Mouse (Mus musculus) heart, embryonic 15.5 days (tissue): ENCODE results near the gene Fry. TPM values are rescaled to one million over a fixed set of nuclear protein-coding genes. Genes with fewer than 3 reads are reported as not detected.

Source experiments
- ATAC-seq: fragments of 200-750 bp; cut with Nextera tagmentation; replicated peaks from 2 replicates; pipeline ENCODE4 v1.8.0; 2017; ENCODE audit warnings: low read depth, moderate TSS enrichment; ENCODE audit not compliant: insufficient number of reproducible peaks, insufficient read depth, low FRiP score
- H3K27ac ChIP-seq: fragments of 300-500 bp; sonication (generic); 2 replicates; pipeline ENCODE4 v1.5.1; 2015; ENCODE audit warnings: mild to moderate bottlenecking, inconsistent platforms
- H3K27me3 ChIP-seq: fragments of 300-500 bp; sonication (generic); 2 replicates; pipeline ENCODE4 v1.6.1; 2015; ENCODE audit warnings: inconsistent platforms
- H3K36me3 ChIP-seq: fragments of 300-500 bp; sonication (generic); 2 replicates; pipeline ENCODE4 v1.6.1; 2015; ENCODE audit warnings: mild to moderate bottlenecking, inconsistent platforms
- H3K4me1 ChIP-seq: fragments of 300-500 bp; sonication (generic); replicated peaks from 2 replicates; pipeline ENCODE4 v1.6.1; 2015; ENCODE audit warnings: inconsistent platforms
- H3K4me2 ChIP-seq: fragments of 300-500 bp; sonication (generic); 2 replicates; pipeline ENCODE4 v1.6.1; 2015; ENCODE audit warnings: inconsistent platforms, mild to moderate bottlenecking, moderate library complexity
- H3K4me3 ChIP-seq: fragments of 300-500 bp; sonication (generic); 2 replicates; pipeline ENCODE4 v1.5.1; 2015; ENCODE audit warnings: mild to moderate bottlenecking, inconsistent platforms
- H3K9ac ChIP-seq: fragments of 300-500 bp; sonication (generic); 2 replicates; pipeline ENCODE4 v1.6.1; 2015; ENCODE audit warnings: mild to moderate bottlenecking, inconsistent platforms
- H3K9me3 ChIP-seq: fragments of 300-500 bp; sonication (generic); replicated peaks from 2 replicates; pipeline ENCODE4 v1.6.1; 2016; ENCODE audit warnings: inconsistent platforms
- WGBS: fragments of 180-500 bp; shearing (Covaris S2); methylation state at CpG from one replicate; pipeline ENCODE4 v1.1.7; 2015; ENCODE audit warnings: mixed read lengths; 5-methylcytosine and 5-hydroxymethylcytosine counted together
- polyA plus RNA-seq: library from polyadenylated mRNA; unstranded; fragments of >200 nt; fragmentation: Nextera tagmentation; extraction: Ambion mirVana; gene quantifications from 2 replicates; pipeline ENCODE4 v1.2.1, GENCODE M21; 2015

The Fry gene
- polyA plus RNA-seq, 1 experiment from 2014 or later: 30.3 TPM

GRCm38 (mm10) chr5:150114007-150114406, 4.4 kb upstream of the Fry start:
- WGBS: 77% methylated on average over 7 of the region's 7 CpGs
- peaks cover 27% of the 10 kb centered on the region for H3K4me1 ChIP-seq
- no peak overlapping the region for H3K9ac ChIP-seq
- H3K27me3 ChIP-seq: no peaks in the 10 kb centered on the region
- H3K4me2 ChIP-seq: no peak overlapping the region
- H3K4me3 ChIP-seq: no peak overlapping the region
- H3K9me3 ChIP-seq: no peaks in the 10 kb centered on the region
- H3K36me3 ChIP-seq: no peaks in the 10 kb centered on the region
- no peak for ATAC-seq
- no peak overlapping the region for H3K27ac ChIP-seq

GRCm38 (mm10) chr5:150114778-150115177, 3.7 kb upstream of the Fry start:
- no peak for ATAC-seq
- no peaks in the 10 kb centered on the region for H3K27me3 ChIP-seq

GRCm38 (mm10) chr5:150115271-150116092, 3.0 kb upstream of the Fry start:
- peak overlapping the region; percentile 1; the same call in 1 of the 2 replicates for H3K4me3 ChIP-seq
- no peak overlapping the region for H3K9ac ChIP-seq
- WGBS: 32% methylated on average over 16 of the region's 16 CpGs
- no peaks in the 10 kb centered on the region for H3K27me3 ChIP-seq
- H3K4me1 ChIP-seq: peaks cover 33% of the 10 kb centered on the region
- no peaks in the 10 kb centered on the region for H3K9me3 ChIP-seq
- peak; percentile 50 for ATAC-seq
- peak overlapping the region; percentile 26 for H3K4me2 ChIP-seq
- peak overlapping the region; percentile 70 for H3K27ac ChIP-seq
- no peaks in the 10 kb centered on the region for H3K36me3 ChIP-seq

More at GRCm38 (mm10) chr5:150114778-150115177, 3.7 kb upstream of the Fry start:
- H3K9ac ChIP-seq: no peak overlapping the region
- no peaks in the 10 kb centered on the region for H3K36me3 ChIP-seq
- peak overlapping the region; percentile 26; the same call in 1 of the 2 replicates for H3K4me2 ChIP-seq
- peak overlapping the region; percentile 70; the same call in 1 of the 2 replicates for H3K27ac ChIP-seq
- 76% methylated on average over 4 of the region's 4 CpGs for WGBS
- H3K9me3 ChIP-seq: no peaks in the 10 kb centered on the region
- peaks cover 33% of the 10 kb centered on the region for H3K4me1 ChIP-seq
- H3K4me3 ChIP-seq: no peak overlapping the region

- WGBS: 58% methylated on average over 9 of the region's 9 CpGs
- Histone ChIP-seq H3K4me2 (peak overlapping the region; percentile 26), H3K27ac (peak overlapping the region; percentile 70), H3K4me3 (no peak overlapping the region), H3K9me3 (no peaks in the 10 kb centered on the region), H3K27me3 (no peaks in the 10 kb centered on the region), H3K9ac (no peak overlapping the region), H3K4me1 (peaks cover 33% of the 10 kb centered on the region), H3K36me3 (no peaks in the 10 kb centered on the region)
- no peak for ATAC-seq
Observed at GRCm38 (mm10) chr5:150116216-150116905, 2.1 kb upstream of the Fry start.

GRCm38 (mm10) chr5:150116906-150117216, 1.6 kb upstream of the Fry start:
- Histone ChIP-seq H3K36me3 (no peaks in the 10 kb centered on the region), H3K4me1 (peaks cover 33% of the 10 kb centered on the region), H3K9me3 (no peaks in the 10 kb centered on the region), H3K4me3 (no peak overlapping the region), H3K27me3 (no peaks in the 10 kb centered on the region), H3K9ac (no peak overlapping the region), H3K4me2 (no peak overlapping the region), H3K27ac (no peak overlapping the region)
- no peak for ATAC-seq
- WGBS: 77% methylated on average over 6 of the region's 6 CpGs

GRCm38 (mm10) chr5:150118124-150118454, 356 bp upstream of the Fry start:
- H3K9ac ChIP-seq: no peak overlapping the region
- no peaks in the 10 kb centered on the region for H3K36me3 ChIP-seq
- peak overlapping the region; percentile 80 for H3K4me2 ChIP-seq
- WGBS: 18% methylated on average over 8 of the region's 8 CpGs
- H3K4me1 ChIP-seq: peaks cover 33% of the 10 kb centered on the region
- H3K9me3 ChIP-seq: no peaks in the 10 kb centered on the region
- H3K27ac ChIP-seq: peak overlapping the region; percentile 77
- H3K4me3 ChIP-seq: peak overlapping the region; percentile 74
- H3K27me3 ChIP-seq: no peaks in the 10 kb centered on the region
- ATAC-seq: no peak

GRCm38 (mm10) chr5:150120676-150121075, 2.2 kb downstream of the Fry start:
- Histone ChIP-seq H3K4me2 (no peak overlapping the region), H3K4me1 (peaks cover 22% of the 10 kb centered on the region), H3K9ac (no peak overlapping the region), H3K9me3 (no peaks in the 10 kb centered on the region), H3K27me3 (no peaks in the 10 kb centered on the region), H3K27ac (no peak overlapping the region), H3K4me3 (no peak overlapping the region), H3K36me3 (no peaks in the 10 kb centered on the region)
- ATAC-seq: no peak
- 83% methylated on average over 8 of the region's 8 CpGs for WGBS

GRCm38 (mm10) chr5:150122095-150122494, 3.6 kb downstream of the Fry start:
- no peaks in the 10 kb centered on the region for H3K27me3 ChIP-seq
- ATAC-seq: no peak
- H3K4me3 ChIP-seq: no peak overlapping the region
- peaks cover 12% of the 10 kb centered on the region for H3K4me1 ChIP-seq
- H3K4me2 ChIP-seq: no peak overlapping the region
- no peaks in the 10 kb centered on the region for H3K9me3 ChIP-seq
- 87% methylated on average over 4 of the region's 4 CpGs for WGBS
- H3K36me3 ChIP-seq: no peaks in the 10 kb centered on the region
- no peak overlapping the region for H3K27ac ChIP-seq
- no peak overlapping the region for H3K9ac ChIP-seq

- Histone ChIP-seq H3K4me2 (no peak overlapping the region), H3K4me1 (peaks cover 12% of the 10 kb centered on the region), H3K9me3 (no peaks in the 10 kb centered on the region), H3K36me3 (no peaks in the 10 kb centered on the region), H3K9ac (no peak overlapping the region), H3K27ac (no peak overlapping the region), H3K4me3 (no peak overlapping the region), H3K27me3 (no peaks in the 10 kb centered on the region)
- WGBS: 90% methylated on average over 2 of the region's 2 CpGs
- no peak for ATAC-seq
Observed at GRCm38 (mm10) chr5:150122571-150122970, 4.1 kb downstream of the Fry start.

GRCm38 (mm10) chr5:150125920-150126319, 7.5 kb downstream of the Fry start:
- no peaks in the 10 kb centered on the region for H3K27me3 ChIP-seq
- ATAC-seq: no peak
- no peak overlapping the region for H3K4me2 ChIP-seq
- H3K27ac ChIP-seq: no peak overlapping the region
- H3K4me1 ChIP-seq: peaks cover 2% of the 10 kb centered on the region; the same call in 1 of the 2 replicates
- 85% methylated on average over 9 of the region's 9 CpGs for WGBS
- no peaks in the 10 kb centered on the region for H3K36me3 ChIP-seq
- H3K9me3 ChIP-seq: no peaks in the 10 kb centered on the region
- H3K9ac ChIP-seq: no peak overlapping the region
- H3K4me3 ChIP-seq: no peak overlapping the region

- H3K27me3 ChIP-seq: no peaks in the 10 kb centered on the region
- ATAC-seq: no peak
- 78% methylated on average over 8 of the region's 8 CpGs for WGBS
- peaks cover 5% of the 10 kb centered on the region; the same call in 1 of the 2 replicates for H3K4me1 ChIP-seq
- no peaks in the 10 kb centered on the region for H3K36me3 ChIP-seq
- H3K9ac ChIP-seq: no peak overlapping the region
- no peak overlapping the region for H3K27ac ChIP-seq
- H3K4me2 ChIP-seq: no peak overlapping the region
- H3K4me3 ChIP-seq: no peak overlapping the region
- H3K9me3 ChIP-seq: no peaks in the 10 kb centered on the region
Observed at GRCm38 (mm10) chr5:150128432-150128831, 10.0 kb downstream of the Fry start.
